Mouse (Mus musculus) midbrain, embryonic 12.5 days (tissue): ENCODE measurements around the gene Kmt2c. TPM values are rescaled to one million over a fixed set of nuclear protein-coding genes. Genes with fewer than 3 reads are reported as not detected.

Source experiments
- ATAC-seq: fragments of 200-750 bp; cut with Nextera tagmentation; 2 replicates; pipeline ENCODE4 v1.8.0; 2017; ENCODE audit warnings: low read depth, moderate TSS enrichment, moderate library complexity; ENCODE audit not compliant: low FRiP score
- H3K27ac ChIP-seq: fragments of 300-500 bp; sonication (generic); replicated peaks from 2 replicates; pipeline ENCODE4 v1.5.1; 2016; ENCODE audit warnings: mild to moderate bottlenecking
- H3K27me3 ChIP-seq: fragments of 300-500 bp; sonication (generic); 2 replicates; pipeline ENCODE4 v1.6.1; 2016; ENCODE audit warnings: mild to moderate bottlenecking
- H3K36me3 ChIP-seq: fragments of 300-500 bp; sonication (generic); 2 replicates; pipeline ENCODE4 v1.6.1; 2016
- H3K4me1 ChIP-seq: fragments of 300-500 bp; sonication (generic); 2 replicates; pipeline ENCODE4 v1.6.1; 2016
- H3K4me2 ChIP-seq: fragments of 300-500 bp; sonication (generic); replicated peaks from 2 replicates; pipeline ENCODE4 v1.6.1; 2016; ENCODE audit warnings: mild to moderate bottlenecking, moderate library complexity
- H3K4me3 ChIP-seq: fragments of 300-500 bp; sonication (generic); 2 replicates; pipeline ENCODE4 v1.5.1; 2016; ENCODE audit warnings: mild to moderate bottlenecking
- H3K9ac ChIP-seq: fragments of 300-500 bp; sonication (generic); replicated peaks from 2 replicates; pipeline ENCODE4 v1.6.1; 2016; ENCODE audit warnings: mild to moderate bottlenecking, moderate library complexity
- H3K9me3 ChIP-seq: fragments of 300-500 bp; sonication (generic); 2 replicates; pipeline ENCODE4 v1.6.1; 2016; ENCODE audit warnings: mild to moderate bottlenecking
- WGBS: fragments of 180-500 bp; shearing (Covaris S2); methylation state at CpG from one replicate; pipeline ENCODE4 v1.1.7; 2016; 5-methylcytosine and 5-hydroxymethylcytosine counted together
- polyA plus RNA-seq: library from polyadenylated mRNA; unstranded; fragments of >200 nt; fragmentation: Nextera tagmentation; extraction: Ambion mirVana; gene quantifications from 2 replicates; pipeline ENCODE4 v1.2.1, GENCODE M21; 2016

The Kmt2c gene
- 25.4 and 29.2 TPM in 2 replicates for polyA plus RNA-seq

DNA sequence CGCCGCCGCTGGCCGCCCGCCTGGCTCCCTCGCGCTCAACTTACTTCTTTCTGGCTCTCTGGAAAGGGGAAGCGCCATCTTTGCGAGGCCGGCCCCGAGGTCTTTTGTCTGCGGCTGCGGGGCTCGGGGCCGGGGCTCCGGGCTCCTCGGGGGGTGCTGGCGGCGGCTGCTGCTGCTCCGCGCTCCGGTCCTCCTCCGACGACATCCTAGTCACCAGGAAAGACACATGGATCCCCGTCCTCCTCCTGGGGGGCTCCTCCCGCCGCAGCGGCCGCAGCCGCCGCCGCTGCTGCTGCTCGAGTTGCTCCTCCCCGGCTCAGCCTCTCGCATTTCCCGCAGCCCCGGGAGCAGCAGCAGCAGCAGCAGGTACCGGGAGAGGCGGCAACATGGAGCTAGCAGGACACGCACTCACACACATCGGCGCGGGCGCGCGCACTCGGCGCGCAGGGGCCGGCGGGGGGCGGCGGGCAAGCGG is at the start of gene Kmt2c:
Gene Kmt2c (minus strand): TSS at position 438 of the 475 bp plus-strand sequence.
- peak; percentile 29 for ATAC-seq
- Histone ChIP-seq H3K9me3 (no peaks in the 10 kb centered on the region), H3K36me3 (no peaks in the 10 kb centered on the region), H3K9ac (peak within 1 kb of the TSS; percentile 94), H3K27me3 (no peaks in the 10 kb centered on the region), H3K4me1 (peaks cover 20% of the 10 kb centered on the region), H3K27ac (peak within 1 kb of the TSS; percentile 99), H3K4me2 (peak within 1 kb of the TSS; percentile 78), H3K4me3 (peak within 1 kb of the TSS; percentile 94)
- WGBS, result under 1% methylated on average over 37 of the region's 54 CpGs

- Histone ChIP-seq H3K36me3 (no peaks in the 10 kb centered on the region), H3K9ac (no peak overlapping the region), H3K4me1 (no peaks in the 10 kb centered on the region), H3K9me3 (0 out of 2 replicates have a peak, but pooled peaks cover 2% of the 10 kb centered on the region), H3K4me2 (no peak overlapping the region), H3K4me3 (no peak overlapping the region), H3K27me3 (no peaks in the 10 kb centered on the region), H3K27ac (no peak overlapping the region)
- no peak for ATAC-seq
- 97% methylated on average over 2 of the region's 2 CpGs for WGBS
These were observed 48.3 kb upstream of the Kmt2c start for GRCm38 (mm10) chr5:25546912-25547311.

DNA sequence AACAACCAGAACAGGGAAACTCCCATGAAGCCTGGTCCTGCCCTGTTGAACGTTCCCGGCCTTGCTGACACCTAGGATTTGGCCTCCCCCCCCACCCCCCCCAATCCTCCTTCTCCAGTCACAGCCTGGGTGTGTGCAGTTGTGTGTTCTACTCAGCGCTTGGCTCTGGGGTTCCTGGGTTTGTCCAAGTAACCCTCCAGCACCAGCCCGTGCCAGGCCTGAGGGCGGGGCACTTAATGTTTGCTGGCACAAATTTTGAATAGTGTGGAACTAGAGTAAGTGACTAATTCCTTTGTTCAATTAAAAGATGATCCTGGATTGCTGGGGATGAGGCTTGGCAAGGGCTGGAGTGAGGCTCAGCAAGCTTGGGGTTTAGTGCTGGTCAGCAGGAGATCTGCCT is 46.0 kb upstream of the Kmt2c start:
- 91% methylated on average over 5 of the region's 5 CpGs for WGBS
- H3K4me2 ChIP-seq, result no peak overlapping the region
- H3K9me3 ChIP-seq, result 0 out of 2 replicates have a peak, but pooled peaks cover 2% of the 10 kb centered on the region
- H3K27me3 ChIP-seq, result no peaks in the 10 kb centered on the region
- no peaks in the 10 kb centered on the region for H3K4me1 ChIP-seq
- no peak overlapping the region for H3K4me3 ChIP-seq
- no peak overlapping the region for H3K9ac ChIP-seq
- H3K27ac ChIP-seq, result no peak overlapping the region
- no peak for ATAC-seq
- no peaks in the 10 kb centered on the region for H3K36me3 ChIP-seq

- no peaks in the 10 kb centered on the region for H3K4me1 ChIP-seq
- no peak overlapping the region for H3K27ac ChIP-seq
- no peaks in the 10 kb centered on the region for H3K27me3 ChIP-seq
- H3K9ac ChIP-seq, result no peak overlapping the region
- H3K4me3 ChIP-seq, result no peak overlapping the region
- WGBS, result 89% methylated on average over 3 of the region's 3 CpGs
- 0 out of 2 replicates have a peak, but pooled peaks cover 2% of the 10 kb centered on the region for H3K9me3 ChIP-seq
- H3K36me3 ChIP-seq, result no peaks in the 10 kb centered on the region
- no peak for ATAC-seq
- H3K4me2 ChIP-seq, result no peak overlapping the region
These were observed 45.5 kb upstream of the Kmt2c start for GRCm38 (mm10) chr5:25544061-25544460.

- WGBS, result 78% methylated on average over 2 of the region's 2 CpGs
- Histone ChIP-seq H3K27me3 (no peaks in the 10 kb centered on the region), H3K9me3 (no peaks in the 10 kb centered on the region), H3K9ac (no peak overlapping the region), H3K27ac (no peak overlapping the region), H3K4me2 (no peak overlapping the region), H3K4me3 (no peak overlapping the region), H3K4me1 (no peaks in the 10 kb centered on the region), H3K36me3 (no peaks in the 10 kb centered on the region)
- ATAC-seq, result no peak
These were observed 43.1 kb upstream of the Kmt2c start for GRCm38 (mm10) chr5:25541661-25542060.

DNA sequence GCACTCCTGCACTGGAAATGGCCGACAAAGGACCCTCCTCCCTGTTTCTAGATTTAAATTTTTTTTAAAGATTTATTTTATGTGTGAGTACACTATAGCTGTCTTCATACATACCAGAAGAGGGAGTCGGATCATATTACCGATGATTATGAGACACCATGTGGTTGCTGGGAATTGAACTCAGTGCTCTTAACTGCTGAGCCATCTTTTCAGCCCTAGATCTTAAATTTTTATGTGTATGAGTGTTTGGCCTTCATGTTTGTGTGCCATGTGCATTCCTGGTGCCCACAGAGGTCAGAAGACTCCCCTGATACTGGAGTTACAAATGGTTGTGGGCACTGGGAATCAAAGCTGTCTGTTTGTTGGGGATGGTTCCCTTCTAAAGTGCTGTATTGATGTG is 42.3 kb upstream of the Kmt2c start:
- H3K4me3 ChIP-seq, result no peak overlapping the region
- H3K4me2 ChIP-seq, result no peak overlapping the region
- no peaks in the 10 kb centered on the region for H3K27me3 ChIP-seq
- 87% methylated on average over 3 of the region's 3 CpGs for WGBS
- H3K9ac ChIP-seq, result no peak overlapping the region
- no peak for ATAC-seq
- H3K27ac ChIP-seq, result no peak overlapping the region
- H3K36me3 ChIP-seq, result no peaks in the 10 kb centered on the region
- 0 out of 2 replicates have a peak, but pooled peaks cover 3% of the 10 kb centered on the region for H3K4me1 ChIP-seq
- H3K9me3 ChIP-seq, result no peaks in the 10 kb centered on the region

GRCm38 (mm10) chr5:25540412-25540811 is 41.8 kb upstream of the Kmt2c start:
- no peaks in the 10 kb centered on the region for H3K9me3 ChIP-seq

GRCm38 (mm10) chr5:25536921-25537409 is 38.4 kb upstream of the Kmt2c start:
- Histone ChIP-seq H3K27ac (no peak overlapping the region), H3K9ac (no peak overlapping the region), H3K4me1 (0 out of 2 replicates have a peak, but pooled peaks cover 3% of the 10 kb centered on the region), H3K4me3 (no peak overlapping the region), H3K9me3 (no peaks in the 10 kb centered on the region), H3K27me3 (no peaks in the 10 kb centered on the region), H3K4me2 (no peak overlapping the region), H3K36me3 (no peaks in the 10 kb centered on the region)
- WGBS, result 47% methylated on average over 6 of the region's 6 CpGs
- ATAC-seq, result no peak

More at GRCm38 (mm10) chr5:25540412-25540811, 41.8 kb upstream of the Kmt2c start:
- no peaks in the 10 kb centered on the region for H3K36me3 ChIP-seq
- 0 out of 2 replicates have a peak, but pooled peaks cover 3% of the 10 kb centered on the region for H3K4me1 ChIP-seq
- no peak overlapping the region for H3K4me3 ChIP-seq
- H3K27ac ChIP-seq, result no peak overlapping the region
- ATAC-seq, result no peak
- no peaks in the 10 kb centered on the region for H3K27me3 ChIP-seq
- no peak overlapping the region for H3K4me2 ChIP-seq
- no peak overlapping the region for H3K9ac ChIP-seq

DNA sequence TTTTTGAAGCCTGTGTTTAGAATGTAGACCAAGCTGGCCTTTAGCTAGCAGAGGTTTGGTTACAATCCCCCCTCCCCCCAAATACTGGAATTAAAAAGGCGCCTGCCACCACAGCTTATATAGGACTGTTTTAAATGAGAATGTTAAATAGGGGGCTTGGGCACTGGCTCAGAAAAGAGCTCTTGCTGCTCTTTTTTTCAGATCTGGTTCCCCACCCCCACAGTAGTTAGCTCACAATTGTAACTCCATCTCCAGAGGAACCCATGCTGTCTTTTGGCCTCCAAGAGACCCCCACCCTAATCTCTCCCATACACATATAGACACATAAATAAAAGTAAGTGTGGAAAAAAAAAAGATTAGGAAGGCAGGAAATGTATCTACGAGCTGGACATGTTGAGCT is 37.9 kb upstream of the Kmt2c start:
- ATAC-seq, result no peak
- Histone ChIP-seq H3K4me2 (no peak overlapping the region), H3K36me3 (no peaks in the 10 kb centered on the region), H3K4me3 (no peak overlapping the region), H3K4me1 (0 out of 2 replicates have a peak, but pooled peaks cover 3% of the 10 kb centered on the region), H3K9me3 (no peaks in the 10 kb centered on the region), H3K27me3 (no peaks in the 10 kb centered on the region), H3K27ac (no peak overlapping the region), H3K9ac (no peak overlapping the region)
- WGBS, result 44% methylated on average over 2 of the region's 2 CpGs

- H3K36me3 ChIP-seq, result no peaks in the 10 kb centered on the region
- no peak overlapping the region for H3K9ac ChIP-seq
- H3K9me3 ChIP-seq, result no peaks in the 10 kb centered on the region
- no peak overlapping the region for H3K4me2 ChIP-seq
- H3K4me3 ChIP-seq, result no peak overlapping the region
- ATAC-seq, result no peak
- no peaks in the 10 kb centered on the region for H3K27me3 ChIP-seq
- no peak overlapping the region for H3K27ac ChIP-seq
- H3K4me1 ChIP-seq, result 0 out of 2 replicates have a peak, but pooled peaks cover 3% of the 10 kb centered on the region
- 79% methylated on average over 2 of the region's 2 CpGs for WGBS
These were observed 37.0 kb upstream of the Kmt2c start for GRCm38 (mm10) chr5:25535566-25535965.

GRCm38 (mm10) chr5:25533298-25533697 is 34.7 kb upstream of the Kmt2c start:
- Histone ChIP-seq H3K36me3 (no peaks in the 10 kb centered on the region), H3K4me2 (no peak overlapping the region), H3K4me3 (no peak overlapping the region), H3K9me3 (no peaks in the 10 kb centered on the region), H3K27ac (no peak overlapping the region), H3K9ac (no peak overlapping the region), H3K27me3 (no peaks in the 10 kb centered on the region), H3K4me1 (peaks cover 9% of the 10 kb centered on the region; the same call in 1 of the 2 replicates)
- no peak for ATAC-seq
- WGBS, result 88% methylated on average over 5 of the region's 5 CpGs

- Histone ChIP-seq H3K27me3 (no peaks in the 10 kb centered on the region), H3K36me3 (no peaks in the 10 kb centered on the region), H3K9ac (no peak overlapping the region), H3K9me3 (no peaks in the 10 kb centered on the region), H3K4me1 (peaks cover 9% of the 10 kb centered on the region; the same call in 1 of the 2 replicates), H3K27ac (peak overlapping the region; percentile 4; the same call in 1 of the 2 replicates), H3K4me3 (no peak overlapping the region), H3K4me2 (no peak overlapping the region)
- 59% methylated on average over 18 of the region's 18 CpGs for WGBS
- ATAC-seq, result no peak
These were observed 33.9 kb upstream of the Kmt2c start for GRCm38 (mm10) chr5:25532256-25533147.
